Mouse (Mus musculus) heart, adult 18-20 months (tissue): ENCODE measurements around the gene Echdc1. TPM values are rescaled to one million over a fixed set of nuclear protein-coding genes. Genes with fewer than 3 reads are reported as not detected.

Source experiments
- total RNA-seq, 2 experiments: library from RNA; stranded (reverse); gene quantifications; 2 replicates each; pipeline ENCODE4 v1.2.3; 2021

Gene Echdc1
- total RNA-seq, 2 experiments from 2014 or later: 48.2 to 56.6 TPM

Other genes with a start within 250 kb of the Echdc1 start
- not detected for gene Soga3, start 169.3 kb upstream of the Echdc1 start, total RNA-seq
- not detected for gene Gm49353, start 114.2 kb upstream of the Echdc1 start, total RNA-seq
- gene 9330159F19Rik, start 101.6 kb upstream of the Echdc1 start, total RNA-seq: under 1 TPM; 0.59 to 0.77 TPM
- gene Rnf146, start 49.3 kb downstream of the Echdc1 start, total RNA-seq: 10 to 100 TPM; 59.8 to 63.8 TPM
- gene Rspo3, start 222.7 kb downstream of the Echdc1 start, total RNA-seq: under 1 TPM; 0.20 to 0.33 TPM